Mouse (Mus musculus): Measurements from ENCODE around the gene Myrf.

Myrf gene

DNA sequence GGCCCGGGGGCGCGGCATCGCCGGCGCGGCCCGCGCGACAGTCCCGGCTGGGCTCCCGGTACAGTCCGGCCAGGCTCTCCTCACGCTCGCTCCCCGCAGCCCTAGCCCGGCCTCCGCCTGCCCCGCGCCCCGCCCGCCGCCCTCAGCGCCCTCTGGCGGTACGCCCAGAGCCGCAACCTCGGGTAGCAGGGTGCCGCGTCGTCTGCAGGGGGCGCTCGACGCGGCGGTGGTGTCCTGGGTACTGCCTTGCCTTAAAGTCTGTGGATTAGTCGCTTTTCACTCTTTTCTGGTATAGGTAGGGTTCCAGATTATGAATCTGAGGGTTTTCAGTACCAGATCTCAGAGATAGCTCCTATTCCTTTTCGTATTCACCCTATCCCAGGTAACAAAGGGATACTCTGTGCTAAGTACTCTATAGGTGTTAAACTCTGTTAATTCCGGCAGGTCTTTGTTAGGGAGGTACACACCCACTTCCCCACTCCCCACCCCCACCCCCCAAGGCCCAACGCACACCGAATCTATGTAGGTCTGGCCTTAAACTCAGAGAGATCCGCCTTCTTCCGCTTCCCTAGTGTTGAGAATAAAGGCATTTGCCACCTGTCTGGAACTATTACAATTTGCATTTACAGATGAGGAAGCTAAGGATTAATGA, at the start of gene Myrf:
Myrf (minus strand) TSS at position 95 of the 652 bp plus-strand sequence.
- DNase-seq (ENCODE audit: low spot score) = peak; percentile 81

DNA sequence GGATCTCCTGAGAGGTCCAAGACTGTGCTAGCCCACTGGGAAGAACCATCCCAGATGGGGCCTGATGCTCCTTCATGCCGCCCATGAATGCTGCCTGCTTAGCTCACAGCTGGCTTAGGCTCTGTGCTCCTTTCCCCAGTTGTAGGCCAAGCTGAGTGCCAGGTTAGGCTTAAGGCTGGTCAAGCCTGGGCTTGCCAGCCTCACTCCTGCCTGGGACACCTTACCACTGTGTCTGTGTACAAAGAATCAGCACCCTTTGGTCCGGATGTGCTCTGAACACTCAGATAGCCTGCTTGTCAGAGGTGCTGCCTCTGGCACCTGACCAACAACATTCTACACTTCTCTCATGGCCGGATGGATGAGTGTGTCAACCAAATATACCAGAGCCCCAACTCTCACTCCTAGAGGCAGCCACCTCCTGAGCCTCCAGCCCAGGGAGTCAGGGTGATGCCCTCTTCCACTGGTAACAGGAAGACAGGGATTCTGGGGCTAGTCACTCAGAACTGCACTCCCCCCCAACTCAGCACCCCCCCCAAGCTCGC, 49.1 kb upstream of the Myrf start:
- no peak for DNase-seq (ENCODE audit: low spot score)

DNA sequence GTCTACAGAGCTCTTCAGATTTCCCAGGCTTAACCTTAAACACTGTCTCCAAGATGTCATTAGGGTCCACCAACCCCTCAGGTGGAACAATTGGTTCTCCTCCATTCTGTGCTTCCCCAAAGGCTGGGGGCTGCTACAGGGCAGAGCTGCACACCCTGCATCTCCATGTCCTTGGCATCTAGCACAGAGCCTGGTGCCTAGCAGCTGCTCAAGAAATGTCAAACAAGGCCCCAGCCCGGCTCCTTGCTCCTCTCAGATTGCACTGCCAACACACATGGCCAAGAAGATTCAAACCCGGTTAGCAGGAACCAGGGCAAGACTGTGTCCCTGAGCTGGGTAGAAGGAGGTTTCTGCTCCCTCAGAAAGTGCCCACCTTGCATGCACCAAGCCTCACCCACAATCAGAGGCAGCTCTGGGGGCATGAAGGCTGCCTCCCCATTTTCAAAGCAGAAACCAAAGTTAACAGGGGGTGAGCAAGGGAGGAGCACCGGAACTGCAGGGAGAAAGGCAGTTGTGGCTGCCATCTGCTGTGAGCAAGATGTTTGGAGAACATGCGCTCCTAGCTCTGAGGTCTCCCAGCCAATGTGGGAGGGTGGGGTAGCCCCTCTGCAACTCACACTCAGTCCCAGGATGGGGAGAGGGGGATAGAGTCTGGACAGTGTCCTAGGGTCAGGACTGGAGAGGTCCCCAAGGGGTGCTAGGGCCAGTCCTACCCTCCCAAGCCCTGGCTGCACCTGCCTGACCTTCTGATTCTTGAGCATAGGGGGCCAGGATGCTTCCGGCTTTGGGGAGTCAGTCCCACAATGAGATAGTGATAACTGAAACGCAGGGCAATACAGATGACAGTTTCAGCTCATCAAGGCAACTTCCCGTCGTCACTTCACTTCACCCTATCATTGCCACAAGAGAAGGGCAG, 47.8 kb upstream of the Myrf start:
- DNase-seq (ENCODE audit: low spot score) = no peak

DNA sequence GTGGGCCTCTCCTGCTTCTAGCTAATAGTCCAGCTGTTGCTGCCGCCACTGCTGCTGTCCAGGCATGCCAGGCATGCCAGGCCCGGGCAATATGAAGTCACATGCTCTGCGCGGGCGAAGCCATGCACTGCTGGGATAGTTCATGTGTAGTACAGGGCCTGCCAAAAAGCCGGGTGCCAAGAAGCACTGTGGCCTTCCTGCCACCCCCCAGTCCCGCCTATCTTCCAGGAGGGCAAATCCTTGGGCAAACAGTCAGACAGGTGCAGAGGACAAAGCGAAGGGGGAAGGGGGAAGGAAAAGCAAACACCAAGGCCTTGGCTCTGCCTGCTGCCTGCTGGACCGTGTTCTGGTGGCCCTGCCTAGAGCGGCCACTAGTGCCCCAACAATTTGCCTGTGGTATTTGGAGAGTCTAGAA, 45.9 kb upstream of the Myrf start:
- no peak for DNase-seq (ENCODE audit: low spot score)

DNA sequence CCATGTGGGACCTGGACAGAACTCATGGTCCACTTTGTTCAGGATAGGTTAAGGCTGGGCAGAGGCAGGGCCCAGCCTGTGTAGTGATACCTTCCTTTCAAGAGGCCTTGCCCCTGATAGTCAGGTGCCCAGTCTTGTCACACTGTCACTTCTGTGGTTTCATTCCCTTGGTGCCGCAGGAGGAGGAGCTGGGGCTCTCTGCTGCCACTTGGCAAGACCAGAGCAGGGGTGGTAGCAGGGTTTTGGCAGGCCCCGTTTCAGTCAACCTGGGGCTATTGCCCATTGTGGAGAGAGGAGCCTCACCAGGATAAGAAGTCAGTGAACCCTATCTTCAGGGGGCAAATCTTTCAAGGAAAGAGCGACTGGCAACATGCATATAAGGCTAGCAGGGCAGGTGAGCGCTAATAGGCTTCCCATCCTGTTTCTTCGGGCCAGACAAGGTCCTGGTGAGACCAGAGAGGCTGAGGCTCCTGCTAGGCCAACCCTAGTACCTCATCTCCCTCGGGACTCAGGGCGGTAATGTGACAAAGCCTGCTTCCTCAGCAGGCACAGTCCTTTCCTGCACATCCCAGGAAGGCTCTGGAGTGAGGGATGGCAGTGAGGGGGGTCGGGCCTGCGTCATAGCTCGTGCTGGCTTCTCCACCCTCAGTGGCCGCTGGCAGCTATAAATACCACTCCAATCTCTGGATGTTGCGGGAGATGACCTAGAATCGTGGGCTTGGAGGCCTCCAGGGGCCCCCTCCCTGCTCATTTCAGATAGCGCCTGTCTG, 40.4 kb upstream of the Myrf start:
- DNase-seq (ENCODE audit: low spot score) = no peak

DNA sequence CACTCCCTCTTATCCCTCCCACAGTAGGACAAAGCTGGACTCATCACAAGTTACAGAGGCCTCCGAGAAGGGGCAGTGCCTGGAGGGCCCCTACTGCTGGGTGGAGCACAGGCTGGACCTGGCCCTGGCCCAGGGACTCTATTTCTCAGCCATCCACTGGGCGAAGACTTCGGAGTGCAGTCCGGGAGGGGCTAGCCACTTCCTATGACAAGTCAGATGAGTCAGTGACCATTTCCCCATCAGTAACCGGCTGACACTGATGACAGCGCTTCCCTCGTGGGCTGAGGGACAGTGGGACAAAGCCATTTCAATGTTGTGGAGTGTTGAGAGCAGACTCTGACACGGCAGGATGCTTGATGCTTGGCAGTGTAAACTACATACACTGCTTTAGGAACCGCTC, 39.1 kb upstream of the Myrf start:
- DNase-seq (ENCODE audit: low spot score) = no peak

GRCm38 (mm10) chr19:10278669-10279324, 38.2 kb upstream of the Myrf start:
- no peak for DNase-seq (ENCODE audit: low spot score)

GRCm38 (mm10) chr19:10277759-10278158, 37.2 kb upstream of the Myrf start:
- DNase-seq (ENCODE audit: low spot score) = no peak

- peak; percentile 69 for DNase-seq (ENCODE audit: low spot score)
These were observed 36.8 kb upstream of the Myrf start for GRCm38 (mm10) chr19:10277331-10277730.

DNA sequence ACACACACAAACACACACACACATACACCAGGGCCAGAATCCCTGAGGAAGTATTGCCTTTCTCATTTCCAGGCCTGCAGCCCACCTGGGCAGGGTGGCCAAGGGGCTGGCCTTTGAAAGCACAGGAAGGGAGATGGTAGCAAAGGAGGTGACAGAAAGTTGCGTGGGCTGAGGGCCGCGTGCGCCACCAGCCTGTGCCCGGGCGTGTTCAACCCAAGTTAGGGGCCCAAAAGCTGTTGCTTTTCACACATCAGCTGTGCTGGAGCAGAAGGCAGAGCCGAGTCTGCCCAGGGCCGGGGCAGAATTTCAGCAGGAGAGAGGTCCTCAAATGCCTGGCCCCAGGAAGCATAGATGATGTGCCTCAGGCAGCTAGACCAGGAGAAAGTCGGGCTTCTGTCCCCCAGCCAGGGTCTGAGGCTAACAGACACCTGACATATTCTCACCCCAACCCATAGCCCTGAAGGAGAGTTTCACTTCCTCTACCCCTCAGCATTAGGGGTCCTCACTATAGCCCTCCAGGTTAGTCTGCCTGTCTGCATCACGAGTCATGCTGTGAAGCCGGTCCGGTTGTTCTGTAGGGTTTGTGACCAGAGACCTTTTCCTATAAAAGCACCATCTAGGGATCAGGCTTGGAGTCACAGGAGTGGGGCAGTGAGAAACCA, 36.1 kb upstream of the Myrf start:
- no peak for DNase-seq (ENCODE audit: low spot score)

GRCm38 (mm10) chr19:10274056-10274455, 33.5 kb upstream of the Myrf start:
- DNase-seq (ENCODE audit: low spot score) = peak; percentile 50

DNA sequence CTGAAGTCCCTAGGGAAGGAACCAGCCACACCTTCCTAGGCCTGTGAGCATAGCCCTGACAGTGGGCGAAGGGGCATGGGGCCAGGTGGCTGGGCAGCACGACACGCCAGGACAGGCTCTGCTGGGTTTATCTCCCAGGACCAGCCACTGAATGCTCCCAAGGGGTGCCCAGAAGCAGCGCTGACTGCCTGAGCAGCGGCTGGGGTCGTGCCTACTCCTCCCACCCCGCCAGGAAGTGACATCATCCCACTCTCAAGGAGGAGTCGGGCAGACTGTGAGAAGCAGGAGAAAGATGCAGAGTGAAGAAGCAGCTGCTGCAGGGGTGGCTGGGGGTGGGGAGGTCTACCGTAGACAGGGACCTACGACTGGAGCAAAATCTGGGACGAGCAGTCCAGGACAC, 32.2 kb upstream of the Myrf start:
- DNase-seq (ENCODE audit: low spot score) = peak; percentile 67

DNA sequence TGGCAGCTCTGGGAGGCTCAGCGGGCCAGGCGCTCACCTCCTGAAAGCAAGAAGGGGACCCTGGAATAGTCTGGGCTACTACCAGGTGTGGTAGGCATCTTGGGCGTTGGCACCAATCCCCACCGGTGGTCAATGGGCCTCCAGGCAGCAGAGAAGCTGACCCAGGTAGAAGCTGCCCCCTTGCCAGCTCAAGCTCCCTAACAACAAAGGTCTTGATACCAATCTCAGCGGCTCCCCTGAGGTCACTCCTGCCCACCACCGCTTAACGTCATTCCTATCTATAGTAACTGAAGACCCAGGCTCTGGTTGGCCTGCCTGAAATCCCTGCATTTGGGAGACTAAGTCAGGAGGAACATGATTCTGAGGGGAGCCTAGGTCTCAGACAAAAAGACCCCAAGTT, 31.0 kb upstream of the Myrf start:
- no peak for DNase-seq (ENCODE audit: low spot score)

- DNase-seq (ENCODE audit: low spot score) = no peak
These were observed 29.8 kb upstream of the Myrf start for GRCm38 (mm10) chr19:10270356-10270755.

DNA sequence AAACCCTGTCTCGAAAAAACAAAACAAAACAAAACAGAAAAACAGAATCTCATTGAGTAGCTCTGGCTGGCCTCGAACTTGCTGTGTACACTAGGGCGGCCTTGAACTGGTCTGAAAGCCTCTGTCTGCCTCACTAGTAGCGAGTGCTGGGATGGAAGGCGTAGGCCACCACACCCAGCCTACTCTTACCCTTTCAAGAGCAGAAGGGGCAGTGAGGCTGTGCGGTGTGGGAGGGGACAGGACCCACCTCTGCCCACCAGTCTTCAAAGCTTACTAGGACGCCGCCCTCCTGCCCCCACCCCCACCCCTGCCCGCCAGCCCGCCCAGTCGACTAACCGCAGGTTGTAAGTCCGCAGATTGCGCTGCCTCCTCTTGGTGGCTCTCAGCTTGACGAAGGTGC, 28.3 kb upstream of the Myrf start:
- DNase-seq (ENCODE audit: low spot score) = no peak

- no peak for DNase-seq (ENCODE audit: low spot score)
These were observed 27.4 kb upstream of the Myrf start for GRCm38 (mm10) chr19:10267953-10268352.

DNA sequence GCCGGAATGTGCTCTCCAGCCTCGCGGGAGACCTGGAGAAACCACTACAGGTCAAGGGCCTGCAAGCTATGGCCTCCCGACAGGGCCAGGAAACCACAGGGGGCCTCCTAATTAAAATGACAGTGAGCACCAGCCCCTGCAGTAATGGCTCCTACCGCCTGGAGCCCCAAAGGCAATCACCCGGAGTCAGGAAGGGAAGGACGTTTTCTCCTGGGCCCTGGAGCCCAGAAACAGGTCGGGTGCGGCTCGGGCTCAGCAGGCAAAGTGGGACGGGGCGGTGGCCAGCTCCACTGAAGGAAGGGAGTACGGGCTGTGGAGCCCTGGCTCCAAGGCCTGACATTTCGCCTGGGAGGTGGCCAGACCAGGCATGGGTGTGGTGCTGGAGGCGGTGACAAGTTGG, 26.5 kb upstream of the Myrf start:
- peak; percentile 44 for DNase-seq (ENCODE audit: low spot score)

DNA sequence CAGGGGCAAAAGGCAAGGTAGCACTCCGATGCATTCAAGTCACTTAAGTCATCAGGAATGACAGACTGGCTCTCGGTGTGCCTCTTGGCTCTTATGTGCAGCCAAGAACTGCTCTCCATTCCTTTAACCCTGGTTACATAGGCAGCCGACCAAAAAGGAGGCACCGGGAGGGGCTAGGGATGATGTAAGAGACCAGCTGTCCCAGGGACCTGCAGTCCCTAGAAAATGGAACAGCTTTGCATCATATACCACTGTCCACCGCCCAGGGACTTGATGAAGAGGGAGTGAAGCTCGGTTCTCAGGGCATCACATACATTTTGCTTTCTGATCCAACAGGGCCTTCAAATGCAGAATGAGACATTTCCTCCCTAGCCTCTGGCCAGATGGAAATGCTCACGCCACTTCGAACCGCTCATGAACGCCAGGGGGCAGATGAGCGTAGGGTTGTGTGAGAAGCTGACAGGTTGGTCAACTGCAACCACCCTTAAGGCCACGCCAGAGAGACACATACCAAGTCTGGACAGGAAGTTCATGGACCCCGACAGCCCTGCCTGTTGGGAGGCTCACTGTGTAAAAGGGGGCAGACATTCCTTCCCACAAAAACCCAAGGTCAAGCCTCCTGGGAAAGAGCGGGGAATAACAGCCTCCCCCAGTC, 25.8 kb upstream of the Myrf start:
- peak; percentile 90 for DNase-seq (ENCODE audit: low spot score)

DNA sequence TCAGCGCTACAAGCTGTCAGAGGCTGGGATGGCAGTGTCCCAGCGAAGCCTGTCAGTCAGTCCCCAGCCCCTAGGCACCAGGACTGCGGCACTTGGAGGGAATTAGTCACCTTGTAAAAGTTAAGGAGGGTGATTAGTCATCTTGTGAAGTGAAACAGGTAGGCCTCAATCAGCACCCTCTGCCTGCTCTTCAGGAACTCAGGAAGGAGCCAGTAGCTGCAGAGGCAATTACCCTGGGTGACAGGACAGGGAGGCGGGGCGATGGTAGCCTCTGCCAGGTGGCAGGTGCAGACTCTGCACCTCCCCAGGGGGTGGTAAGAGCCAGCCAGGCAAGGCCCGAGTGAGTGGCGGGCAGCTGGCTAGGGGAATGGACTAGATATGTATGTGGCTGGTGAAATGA, 20.8 kb upstream of the Myrf start:
- no peak for DNase-seq (ENCODE audit: low spot score)

DNA sequence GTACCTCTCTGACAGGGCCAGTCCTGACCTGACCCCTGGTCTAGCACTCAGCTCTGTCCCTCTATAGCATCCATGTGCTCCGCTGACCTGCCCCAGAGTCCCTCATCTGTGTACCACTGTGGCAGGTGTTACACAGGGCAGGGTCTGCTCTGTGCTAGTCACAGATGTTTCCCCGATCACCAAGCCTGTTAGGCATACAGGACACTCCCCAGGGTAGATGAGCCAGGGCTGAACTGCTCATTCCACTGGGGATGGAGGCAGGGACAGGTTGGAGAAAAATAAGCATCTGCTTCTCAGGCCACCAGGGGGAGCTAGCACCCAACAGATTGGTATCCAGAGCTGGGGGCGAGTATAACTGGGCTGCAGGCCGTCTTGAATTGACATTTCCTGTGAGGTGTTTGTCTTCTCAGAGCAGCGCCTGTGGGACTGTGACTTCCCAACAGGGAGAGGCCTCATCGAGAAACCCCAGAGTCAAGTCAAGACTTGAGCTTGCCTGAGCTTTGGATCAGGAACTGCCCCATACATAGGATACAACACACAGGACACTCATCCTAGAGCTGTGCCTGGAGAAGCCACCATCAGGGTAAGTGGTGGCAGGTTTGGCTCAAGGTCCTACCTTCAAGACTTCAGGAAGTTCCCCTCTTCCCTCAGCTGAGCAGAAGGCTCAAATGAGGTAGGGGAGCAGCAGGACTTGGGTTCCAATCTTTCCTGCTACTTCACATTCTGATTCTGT, 17.9 kb upstream of the Myrf start:
- DNase-seq (ENCODE audit: low spot score) = peak; percentile 89

Data from embryo, embryonic 10.5 days (tissue).